Mouse (Mus musculus) brain, embryonic 14.5 days (tissue): ENCODE measurements around the gene Il4i1. TPM values are rescaled to one million over a fixed set of nuclear protein-coding genes. Genes with fewer than 3 reads are reported as not detected.

Experiments
- DNase-seq: peaks from one replicate; pipeline ENCODE4 v3.0.0-alpha.2; 2011; ENCODE audit warnings: low read depth
- CTCF ChIP-seq: fragments of 200-500 bp; IDR thresholded peaks from 2 replicates; pipeline ENCODE4 v1.5.1; 2012; ENCODE audit warnings: inconsistent platforms, mild to moderate bottlenecking, moderate library complexity, borderline replicate concordance; ENCODE audit not compliant: insufficient read depth, insufficient read length; ENCODE audit errors: extremely low read depth
- POLR2A ChIP-seq: fragments of 200-500 bp; IDR thresholded peaks from 2 replicates; pipeline ENCODE4 v1.6.1; 2012; ENCODE audit warnings: mild to moderate bottlenecking, inconsistent platforms, borderline replicate concordance; ENCODE audit not compliant: poor library complexity, insufficient read depth, insufficient read length, severe bottlenecking; ENCODE audit errors: extremely low read depth
- polyA plus RNA-seq: library from polyadenylated mRNA; depleted of rRNA; stranded (reverse); fragments of >200 nt; gene quantifications from 2 replicates; pipeline ENCODE4 v1.2.3, GENCODE M21; 2012; rRNA removed

Gene Il4i1
- polyA plus RNA-seq, result 0.42 and 0.59 TPM in 2 replicates

GRCm38 (mm10) chr7:44815721-44816469 is at the start of gene Il4i1, which contains the start of gene Nup62:
Gene Il4i1 (plus strand): TSS chr7:44816387.
Gene Nup62 (plus strand): TSS chr7:44816088.
- DNase-seq, result peak; percentile 100
- TF ChIP-seq CTCF (peak; percentile 8; the same call in 1 of the 2 replicates), POLR2A (peak; percentile 21; the same call in 1 of the 2 replicates)

- no peak for DNase-seq
- no peak for TF ChIP-seq CTCF
- TF ChIP-seq POLR2A, result no peak
Observed at GRCm38 (mm10) chr7:44768129-44768528, 48.1 kb upstream of the Il4i1 start.

GRCm38 (mm10) chr7:44770046-44770578 is 46.1 kb upstream of the Il4i1 start:
- DNase-seq, result peak; percentile 59
- TF ChIP-seq CTCF (no peak), POLR2A (no peak)

- no peak for TF ChIP-seq CTCF
- no peak for TF ChIP-seq POLR2A
- no peak for DNase-seq
Observed at GRCm38 (mm10) chr7:44772591-44773204, 43.5 kb upstream of the Il4i1 start.

- TF ChIP-seq POLR2A, result no peak
- no peak for TF ChIP-seq CTCF
Observed at GRCm38 (mm10) chr7:44776849-44777498, 39.2 kb upstream of the Il4i1 start.

DNA sequence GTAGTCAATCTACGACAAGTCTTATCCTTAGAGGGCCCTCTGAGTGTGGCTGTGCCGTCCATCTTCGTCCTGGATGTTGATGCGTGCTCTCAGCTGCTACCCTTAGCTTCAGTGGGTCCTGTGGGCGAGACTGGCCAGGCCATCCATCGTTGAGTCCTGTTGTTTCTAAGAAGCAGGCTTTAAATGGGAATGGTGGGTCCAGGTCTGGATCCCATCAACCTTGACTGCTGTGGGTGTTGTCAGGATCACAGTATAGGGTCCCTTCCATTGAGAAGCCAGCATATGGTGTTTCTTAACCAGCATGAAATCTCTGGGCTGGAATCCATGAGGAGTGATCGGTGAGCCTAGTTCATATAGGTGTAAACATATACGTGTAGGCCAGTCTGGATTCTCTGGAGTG is 36.1 kb upstream of the Il4i1 start:
- no peak for DNase-seq
- TF ChIP-seq POLR2A, result no peak
- TF ChIP-seq CTCF, result no peak

More at GRCm38 (mm10) chr7:44776849-44777498, 39.2 kb upstream of the Il4i1 start:
- no peak for DNase-seq

- no peak for DNase-seq
- TF ChIP-seq POLR2A (no peak), CTCF (no peak)
Observed at GRCm38 (mm10) chr7:44789531-44789930, 26.7 kb upstream of the Il4i1 start.

DNA sequence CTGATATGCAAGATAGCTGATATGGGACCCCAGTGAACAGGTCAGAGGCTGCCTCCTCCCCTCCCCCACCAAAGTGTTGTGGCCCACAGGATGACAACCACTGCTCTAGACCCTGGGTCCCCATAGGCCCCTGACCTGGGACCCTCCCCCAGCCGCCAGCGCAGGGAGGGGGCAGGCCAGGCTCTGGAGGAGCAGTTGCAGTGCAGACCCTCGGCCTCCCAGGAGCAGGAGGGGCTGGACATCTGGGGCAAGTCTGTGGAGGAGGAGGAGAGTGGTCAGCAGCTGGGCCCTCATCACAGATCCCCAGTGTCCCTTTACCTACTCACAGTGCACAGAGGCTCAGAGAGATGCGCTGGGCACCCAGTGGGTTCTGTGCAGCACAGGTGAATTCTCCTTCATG is 26.1 kb upstream of the Il4i1 start:
- TF ChIP-seq CTCF (no peak), POLR2A (no peak)
- no peak for DNase-seq

GRCm38 (mm10) chr7:44792781-44793180 is 23.4 kb upstream of the Il4i1 start:
- DNase-seq, result no peak
- TF ChIP-seq POLR2A (no peak), CTCF (no peak)

DNA sequence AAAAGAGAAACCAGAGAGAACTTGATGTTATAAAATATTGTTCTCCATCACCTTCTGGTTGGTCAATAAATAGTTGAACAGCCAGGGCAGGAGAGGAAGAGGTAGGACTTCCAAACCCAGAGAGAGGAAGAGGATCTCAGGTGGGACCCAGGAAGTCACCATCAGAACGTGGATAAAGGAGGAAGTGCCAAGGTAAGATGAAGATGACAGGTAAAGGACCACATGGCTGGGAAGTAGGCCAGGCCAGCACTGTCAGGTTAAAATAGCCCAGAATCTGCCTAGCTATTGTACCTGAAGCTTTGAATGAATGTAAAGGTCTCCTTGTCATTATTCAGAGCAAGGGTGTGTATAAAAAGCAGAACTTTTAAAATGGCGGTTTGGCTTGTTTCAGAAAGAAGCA is 7.3 kb upstream of the Il4i1 start:
- no peak for DNase-seq
- TF ChIP-seq CTCF (no peak), POLR2A (no peak)

GRCm38 (mm10) chr7:44809466-44809865 is 6.7 kb upstream of the Il4i1 start:
- TF ChIP-seq POLR2A, result no peak
- TF ChIP-seq CTCF, result no peak
- DNase-seq, result no peak
